Comparison of ENCODE assay signal across 21 mouse cellular contexts in genomic region chr7:60007727-60008360, GRCm38 (mm10). TPM values are rescaled to one million over a fixed set of nuclear protein-coding genes. Genes with fewer than 3 reads are reported as not detected.
DNase-seq lines count a peak whose midpoint lies in the region; TF ChIP-seq lines count a peak whose summit lies in the region.
"Had no signal": no experiment of that assay in that cellular context is flagged by ENCODE, and none has a peak within 500 bp of the region (broad histone marks: within the 10 kb centered on the region; RNA-seq: fewer than 3 reads in every experiment).

No protein-coding gene starts in this region.

- H3K27ac ChIP-seq in kidney, adult 2 months (ENCODE audit: insufficient read depth, low read depth, low read length) = no peak overlapping the region
- H3K27ac ChIP-seq in CH12.LX (ENCODE audit: insufficient read depth, low read depth) = no peak overlapping the region
- H3K27ac ChIP-seq: lung, embryonic 15.5 days; neural tube, embryonic 13.5 days had no signal

- H3K4me1 ChIP-seq in kidney, adult 2 months (ENCODE audit: control insufficient read depth, insufficient read depth, low read length) = no peaks in the 10 kb centered on the region
- peaks cover 0 to 2% of the 10 kb centered on the region in 2 experiments; a peak in 1 of 4 replicates for H3K4me1 ChIP-seq in CH12.LX (ENCODE audit: control insufficient read depth in 1 of 2, insufficient read depth in 2 of 2)
- H3K4me1 ChIP-seq: lung, embryonic 15.5 days; neural tube, embryonic 13.5 days had no signal

- 38% methylated on average over 3 of the region's 3 CpGs for WGBS in kidney, adult 2 months

- no peak overlapping the region for H3K4me2 ChIP-seq in CH12.LX (ENCODE audit: insufficient read depth, low read depth, poor library complexity, severe bottlenecking)
- H3K4me2 ChIP-seq: lung, embryonic 15.5 days; neural tube, embryonic 13.5 days had no signal

- TF ChIP-seq CTCF in kidney, adult 2 months (conservative IDR thresholded peaks at IDR 0.05; ENCODE audit: insufficient read depth, insufficient read length, low read depth, low read length) = no peak
- peak in 1 of 2 experiments; percentile 14; a peak in 1 of 4 replicates for TF ChIP-seq CTCF in CH12.LX (conservative IDR thresholded peaks at IDR 0.05 in 1 of 2, IDR thresholded peaks at IDR 0.05 in 1 of 2; ENCODE audit: low read depth in 2 of 2, low read length in 2 of 2)

- no peak for TF ChIP-seq EP300 in CH12.LX (IDR thresholded peaks at IDR 0.05; ENCODE audit: low read length)

- DNase-seq in cerebellum, postnatal 14 days = peak; percentile 18 to 20
- DNase-seq in cerebellum, adult 8-10 months = no peak
- DNase-seq in kidney, adult 2 months = peak; percentile 2
- DNase-seq in kidney, postnatal 14 days = no peak
- DNase-seq in CH12.LX (ENCODE audit: extremely low read depth) (no peak), liver (no peak)
- DNase-seq in brain, adult 2 months (ENCODE audit: low read depth, low spot score) = peak; percentile 31
- DNase-seq in B cell, adult 2 months = no peak
- DNase-seq: adrenal gland, postnatal 25 days; gastrocnemius, postnatal 10 days; heart, postnatal 10 days; layer of hippocampus, adult 9-11 months; thymus, adult 2 months had no signal

- dilution Hi-C loops in CH12.LX (cut with MboI; ENCODE audit: extremely low pct_ligation_motif_present, extremely low pct_unique_long_range_greater_than_20kb, low sequenced_read_pairs) = no loop called here

- in situ Hi-C loops in CH12.LX (cut with MboI; ENCODE audit: low pct_ligation_motif_present, low pct_unique_long_range_greater_than_20kb, low sequenced_read_pairs) = no loop called here

- H3K9me3 ChIP-seq in CH12.LX (replicated peaks; ENCODE audit: low read length) = peaks cover 19% of the 10 kb centered on the region

- H3K27me3 ChIP-seq in kidney, adult 2 months (replicated peaks; ENCODE audit: control insufficient read depth, insufficient read depth, low read length) = no peaks in the 10 kb centered on the region
- no peaks in the 10 kb centered on the region for H3K27me3 ChIP-seq in CH12.LX (replicated peaks)
- H3K27me3 ChIP-seq: lung, embryonic 15.5 days; neural tube, embryonic 13.5 days had no signal

- no peak overlapping the region for H3K4me3 ChIP-seq in kidney, adult 2 months (ENCODE audit: insufficient read depth, low read depth, low read length)
- H3K4me3 ChIP-seq in CH12.LX (replicated peaks in 1 of 3; ENCODE audit: low read depth in 2 of 3, low read length in 2 of 3, poor library complexity in 1 of 3) = no peak overlapping the region
- H3K4me3 ChIP-seq: erythroblast, embryonic 14.5 days; lung, embryonic 15.5 days; neural tube, embryonic 13.5 days had no signal

- H3K36me3 ChIP-seq in kidney, adult 2 months (ENCODE audit: control insufficient read depth, insufficient read depth, low read length) = no peaks in the 10 kb centered on the region
- H3K36me3 ChIP-seq in CH12.LX (replicated peaks in 1 of 2; ENCODE audit: control insufficient read depth in 1 of 2, insufficient read depth in 1 of 2, low read length in 1 of 2) = no peaks in the 10 kb centered on the region
- H3K36me3 ChIP-seq: G1E; lung, embryonic 15.5 days; neural tube, embryonic 13.5 days had no signal

- TF ChIP-seq POLR2A in kidney, adult 2 months (IDR thresholded peaks at IDR 0.05; ENCODE audit: low read depth, low read length) = no peak
- TF ChIP-seq POLR2A in CH12.LX (IDR thresholded peaks at IDR 0.05; ENCODE audit: low read depth, low read length) = no peak

- H3K9ac ChIP-seq in CH12.LX (ENCODE audit: insufficient read depth, low read depth) = no peak overlapping the region
- H3K9ac ChIP-seq: lung, embryonic 15.5 days; neural tube, embryonic 13.5 days had no signal

- peak; percentile 33 for TF ChIP-seq RAD21 in CH12.LX (IDR thresholded peaks at IDR 0.05; ENCODE audit: low read depth, low read length)

- no peaks in the 10 kb centered on the region for H3K79me2 ChIP-seq in CH12.LX (replicated peaks; ENCODE audit: control insufficient read depth, extremely low read depth, insufficient read depth, poor library complexity, severe bottlenecking)

TF ChIP-seq in CH12.LX, 34 proteins besides CTCF, POLR2A, EP300 and RAD21:
- no peak for TF ChIP-seq ZC3H11A (IDR thresholded peaks at IDR 0.05; ENCODE audit: low read depth, low read length)
- peak; percentile 74 for TF ChIP-seq ZNF384 (IDR thresholded peaks at IDR 0.05; ENCODE audit: low read depth, low read length)
TF ChIP-seq in CH12.LX: peak in this region for 1.

RNA-seq across cellular contexts. Expression of gene Gm38393, which starts 3.0 kb away (rescaled TPM):
- polyA plus RNA-seq in kidney, adult 2 months (2012; rRNA removed) = 0.30 and 0.33 TPM in 2 replicates
- total RNA-seq in CH12.LX (2012; rRNA removed) = 0.04 TPM in 2 replicates
- total RNA-seq in CH12.LX (2014; rRNA removed) = 0.05 and 0.09 TPM in 2 replicates
- 0.05 and 0.06 TPM in 2 replicates for polyA plus RNA-seq in CH12.LX (2012; ENCODE audit: insufficient read length, low read depth)
- total RNA-seq: megakaryocyte, adult 5-6 weeks; monocyte, adult 5-6 weeks had no signal

RNA-seq across cellular contexts. Expression of gene Snurf, which starts 3.0 kb away (rescaled TPM):
- polyA plus RNA-seq in kidney, adult 2 months (2012; rRNA removed) = not detected in 2 replicates
- total RNA-seq in CH12.LX (2012; rRNA removed) = not detected in 2 replicates
- not detected in 2 replicates for total RNA-seq in CH12.LX (2014; rRNA removed)
- polyA plus RNA-seq in CH12.LX (2012; ENCODE audit: insufficient read length, low read depth) = not detected in 2 replicates
- total RNA-seq: G1E; liver, adult 2 months; megakaryocyte, adult 5-6 weeks; monocyte, adult 5-6 weeks had no signal
- polyA plus RNA-seq: cortical plate, adult 2 months; erythroblast, embryonic 14.5 days; G1E; liver, adult 2 months; thymus, adult 2 months had no signal

Comparison
In these comparisons a context has a peak if more than half of its experiments do, and no peak if none do; other contexts are left out.
1. DNase-seq: peak in cerebellum, postnatal 14 days (2 of 2), kidney, adult 2 months (single experiment) and brain, adult 2 months (single experiment); none in cerebellum, adult 8-10 months (single experiment), kidney, postnatal 14 days (single experiment), CH12.LX (single experiment), liver (single experiment) and B cell, adult 2 months (0 of 2).